Mouse (Mus musculus): ENCODE measurements around the gene Hapln3. TPM values are rescaled to one million over a fixed set of nuclear protein-coding genes. Genes with fewer than 3 reads are reported as not detected.

The Hapln3 gene
- polyA plus RNA-seq, 1 experiment from 2014 or later, result 1.4 TPM

- ATAC-seq (replicated peaks; ENCODE audit: insufficient number of reproducible peaks, low FRiP score, low TSS enrichment), result no peak
- H3K9ac ChIP-seq (ENCODE audit: low read depth, low read length), result peak overlapping the region; percentile 84
- peaks cover 11% of the 10 kb centered on the region for H3K4me1 ChIP-seq (ENCODE audit: control insufficient read depth, insufficient read depth, low read length)
- H3K4me3 ChIP-seq (ENCODE audit: low read depth, low read length), result peak overlapping the region; percentile 79
- H3K27me3 ChIP-seq (ENCODE audit: control insufficient read depth, insufficient read depth, low read length), result no peaks in the 10 kb centered on the region
- H3K4me2 ChIP-seq, result peak overlapping the region; percentile 83
- peaks cover 7% of the 10 kb centered on the region; the same call in 1 of the 2 replicates for H3K36me3 ChIP-seq (ENCODE audit: control insufficient read depth, insufficient read depth, low read length)
- H3K9me3 ChIP-seq (replicated peaks; ENCODE audit: control insufficient read depth, low read length), result no peaks in the 10 kb centered on the region
- WGBS (ENCODE audit: insufficient replicate concordance), result 48% methylated on average over 12 of the region's 12 CpGs
- H3K27ac ChIP-seq (ENCODE audit: low read depth, low read length), result peak overlapping the region; percentile 85
Observed at GRCm38 (mm10) chr7:79147011-79147837, 16.4 kb upstream of the Hapln3 start.

GRCm38 (mm10) chr7:79140897-79141296 is 10.1 kb upstream of the Hapln3 start:
- ATAC-seq (replicated peaks; ENCODE audit: insufficient number of reproducible peaks, low FRiP score, low TSS enrichment), result no peak
- Histone ChIP-seq H3K36me3 (ENCODE audit: control insufficient read depth, insufficient read depth, low read length) (peaks cover 14% of the 10 kb centered on the region), H3K9me3 (replicated peaks; ENCODE audit: control insufficient read depth, low read length) (no peaks in the 10 kb centered on the region), H3K9ac (ENCODE audit: low read depth, low read length) (no peak overlapping the region), H3K4me3 (ENCODE audit: low read depth, low read length) (no peak overlapping the region), H3K4me1 (ENCODE audit: control insufficient read depth, insufficient read depth, low read length) (no peaks in the 10 kb centered on the region), H3K4me2 (no peak overlapping the region), H3K27ac (ENCODE audit: low read depth, low read length) (no peak overlapping the region), H3K27me3 (ENCODE audit: control insufficient read depth, insufficient read depth, low read length) (no peaks in the 10 kb centered on the region)
- 41% methylated on average over 8 of the region's 8 CpGs for WGBS (ENCODE audit: insufficient replicate concordance)

- Histone ChIP-seq H3K27me3 (ENCODE audit: control insufficient read depth, insufficient read depth, low read length) (no peaks in the 10 kb centered on the region), H3K9ac (ENCODE audit: low read depth, low read length) (no peak overlapping the region), H3K4me2 (no peak overlapping the region), H3K36me3 (ENCODE audit: control insufficient read depth, insufficient read depth, low read length) (peaks cover 14% of the 10 kb centered on the region), H3K4me1 (ENCODE audit: control insufficient read depth, insufficient read depth, low read length) (no peaks in the 10 kb centered on the region), H3K9me3 (replicated peaks; ENCODE audit: control insufficient read depth, low read length) (no peaks in the 10 kb centered on the region), H3K27ac (ENCODE audit: low read depth, low read length) (no peak overlapping the region), H3K4me3 (ENCODE audit: low read depth, low read length) (no peak overlapping the region)
- ATAC-seq (replicated peaks; ENCODE audit: insufficient number of reproducible peaks, low FRiP score, low TSS enrichment), result no peak
- 47% methylated on average over 4 of the region's 4 CpGs for WGBS (ENCODE audit: insufficient replicate concordance)
Observed at GRCm38 (mm10) chr7:79139891-79140591, 9.2 kb upstream of the Hapln3 start.

DNA sequence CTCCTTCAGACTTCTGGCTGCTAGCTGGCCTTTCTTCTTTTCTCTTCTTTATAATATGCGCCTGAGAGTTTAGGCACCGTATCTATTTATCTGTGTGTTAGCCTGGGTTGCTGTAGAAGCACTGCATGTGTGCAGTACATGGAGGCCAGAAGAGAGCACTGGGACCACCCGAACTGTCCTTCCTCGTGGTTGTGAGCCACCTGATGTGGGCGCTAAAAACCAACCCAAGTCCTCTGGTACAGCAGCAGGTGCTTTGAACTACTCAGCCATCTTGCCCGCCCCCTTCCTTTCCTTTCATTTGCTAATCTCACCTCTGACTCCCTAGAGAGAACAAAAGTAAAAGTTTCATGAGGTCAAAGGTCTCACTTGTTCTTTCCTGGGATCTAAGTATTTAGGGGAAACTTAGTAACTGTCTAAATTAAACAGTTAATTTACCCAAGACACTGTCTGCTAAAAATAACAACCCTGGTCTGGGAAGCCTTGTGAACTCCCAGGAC is 8.6 kb upstream of the Hapln3 start:
- Histone ChIP-seq H3K36me3 (ENCODE audit: control insufficient read depth, insufficient read depth, low read length) (peaks cover 14% of the 10 kb centered on the region), H3K27me3 (ENCODE audit: control insufficient read depth, insufficient read depth, low read length) (no peaks in the 10 kb centered on the region), H3K4me3 (ENCODE audit: low read depth, low read length) (no peak overlapping the region), H3K4me2 (no peak overlapping the region), H3K9ac (ENCODE audit: low read depth, low read length) (no peak overlapping the region), H3K9me3 (replicated peaks; ENCODE audit: control insufficient read depth, low read length) (no peaks in the 10 kb centered on the region), H3K4me1 (ENCODE audit: control insufficient read depth, insufficient read depth, low read length) (peaks cover 2% of the 10 kb centered on the region; the same call in 1 of the 2 replicates), H3K27ac (ENCODE audit: low read depth, low read length) (no peak overlapping the region)
- WGBS (ENCODE audit: insufficient replicate concordance), result 66% methylated on average over 6 of the region's 6 CpGs
- no peak for ATAC-seq (replicated peaks; ENCODE audit: insufficient number of reproducible peaks, low FRiP score, low TSS enrichment)

GRCm38 (mm10) chr7:79133391-79133790 is 2.6 kb upstream of the Hapln3 start:
- H3K27me3 ChIP-seq (ENCODE audit: control insufficient read depth, insufficient read depth, low read length), result peaks cover 3% of the 10 kb centered on the region; the same call in 1 of the 2 replicates
- peaks cover 34% of the 10 kb centered on the region for H3K4me1 ChIP-seq (ENCODE audit: control insufficient read depth, insufficient read depth, low read length)
- H3K27ac ChIP-seq (ENCODE audit: low read depth, low read length), result no peak overlapping the region
- H3K4me2 ChIP-seq, result no peak overlapping the region
- ATAC-seq (replicated peaks; ENCODE audit: insufficient number of reproducible peaks, low FRiP score, low TSS enrichment), result no peak; the same call in 1 of the 2 replicates
- peaks cover 5% of the 10 kb centered on the region for H3K36me3 ChIP-seq (ENCODE audit: control insufficient read depth, insufficient read depth, low read length)
- no peak overlapping the region for H3K4me3 ChIP-seq (ENCODE audit: low read depth, low read length)
- no peaks in the 10 kb centered on the region for H3K9me3 ChIP-seq (replicated peaks; ENCODE audit: control insufficient read depth, low read length)
- whole genome bisulfite sequencing (ENCODE audit: insufficient replicate concordance), result 27% methylated on average over 6 of the region's 6 CpGs
- H3K9ac ChIP-seq (ENCODE audit: low read depth, low read length), result no peak overlapping the region

- no peak for ATAC-seq (replicated peaks; ENCODE audit: insufficient number of reproducible peaks, low FRiP score, low TSS enrichment)
- Histone ChIP-seq H3K27ac (ENCODE audit: low read depth, low read length) (no peak overlapping the region), H3K27me3 (ENCODE audit: control insufficient read depth, insufficient read depth, low read length) (peaks cover 3% of the 10 kb centered on the region; the same call in 1 of the 2 replicates), H3K4me3 (ENCODE audit: low read depth, low read length) (peak overlapping the region; percentile 36), H3K9ac (ENCODE audit: low read depth, low read length) (peak overlapping the region; percentile 61; the same call in 1 of the 2 replicates), H3K4me2 (peak overlapping the region; percentile 59), H3K4me1 (ENCODE audit: control insufficient read depth, insufficient read depth, low read length) (peaks cover 34% of the 10 kb centered on the region), H3K36me3 (ENCODE audit: control insufficient read depth, insufficient read depth, low read length) (no peaks in the 10 kb centered on the region), H3K9me3 (replicated peaks; ENCODE audit: control insufficient read depth, low read length) (no peaks in the 10 kb centered on the region)
- WGBS (ENCODE audit: insufficient replicate concordance), result 12% methylated on average over 13 of the region's 13 CpGs
Observed at GRCm38 (mm10) chr7:79130385-79130784, 433 bp downstream of the Hapln3 start.

- Histone ChIP-seq H3K27me3 (ENCODE audit: control insufficient read depth, insufficient read depth, low read length) (peaks cover 3% of the 10 kb centered on the region; the same call in 1 of the 2 replicates), H3K9ac (ENCODE audit: low read depth, low read length) (no peak overlapping the region; the same call in 1 of the 2 replicates), H3K4me1 (ENCODE audit: control insufficient read depth, insufficient read depth, low read length) (peaks cover 34% of the 10 kb centered on the region), H3K4me3 (ENCODE audit: low read depth, low read length) (peak overlapping the region; percentile 36), H3K4me2 (peak overlapping the region; percentile 59), H3K9me3 (replicated peaks; ENCODE audit: control insufficient read depth, low read length) (no peaks in the 10 kb centered on the region), H3K27ac (ENCODE audit: low read depth, low read length) (no peak overlapping the region), H3K36me3 (ENCODE audit: control insufficient read depth, insufficient read depth, low read length) (no peaks in the 10 kb centered on the region)
- 10% methylated on average over 8 of the region's 8 CpGs for WGBS (ENCODE audit: insufficient replicate concordance)
- no peak for ATAC-seq (replicated peaks; ENCODE audit: insufficient number of reproducible peaks, low FRiP score, low TSS enrichment)
Observed at GRCm38 (mm10) chr7:79129883-79130282, 935 bp downstream of the Hapln3 start.

DNA sequence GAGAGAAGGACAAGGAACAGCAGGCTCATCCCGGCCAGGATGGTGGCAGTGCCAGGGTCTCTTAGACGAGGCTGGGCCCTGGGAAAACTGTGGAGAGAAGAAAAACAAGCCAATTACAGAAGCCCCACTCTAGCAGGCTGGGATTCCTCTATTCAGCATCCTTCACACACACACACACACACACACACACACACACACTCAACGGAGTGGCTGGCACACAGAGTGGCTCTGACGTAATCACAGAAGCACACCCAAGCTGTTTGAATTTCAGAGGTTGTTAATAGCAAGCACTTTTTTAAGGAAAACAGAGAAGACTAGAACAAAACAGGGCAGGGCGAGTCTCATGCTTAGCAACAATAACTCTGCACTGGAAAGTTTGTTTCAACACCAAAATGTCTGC is 7.4 kb downstream of the Hapln3 start:
- Histone ChIP-seq H3K4me3 (ENCODE audit: low read depth, low read length) (no peak overlapping the region), H3K4me2 (no peak overlapping the region), H3K9ac (ENCODE audit: low read depth, low read length) (no peak overlapping the region), H3K4me1 (ENCODE audit: control insufficient read depth, insufficient read depth, low read length) (no peaks in the 10 kb centered on the region), H3K36me3 (ENCODE audit: control insufficient read depth, insufficient read depth, low read length) (no peaks in the 10 kb centered on the region), H3K27ac (ENCODE audit: low read depth, low read length) (no peak overlapping the region), H3K27me3 (ENCODE audit: control insufficient read depth, insufficient read depth, low read length) (no peaks in the 10 kb centered on the region), H3K9me3 (replicated peaks; ENCODE audit: control insufficient read depth, low read length) (no peaks in the 10 kb centered on the region)
- ATAC-seq (replicated peaks; ENCODE audit: insufficient number of reproducible peaks, low FRiP score, low TSS enrichment), result no peak
- 72% methylated on average over 5 of the region's 5 CpGs for WGBS (ENCODE audit: insufficient replicate concordance)
